Mouse (Mus musculus) heart, postnatal 4 days (tissue): ENCODE measurements around the gene Tmem132b. TPM values are rescaled to one million over a fixed set of nuclear protein-coding genes. Genes with fewer than 3 reads are reported as not detected.

Experiments used
- DNase-seq: peaks from one replicate; pipeline ENCODE4 v3.0.0; 2021
- total RNA-seq, 2 experiments: library from RNA; stranded (reverse); gene quantifications; 2 replicates each; pipeline ENCODE4 v1.2.3; 2021

Gene Tmem132b
- total RNA-seq, 2 experiments from 2014 or later, result 0.19 TPM; not detected in 1

GRCm38 (mm10) chr5:125780332-125780731 is 248.8 kb downstream of the Tmem132b start:
- DNase-seq, result no peak

GRCm38 (mm10) chr5:125792643-125793042 is 261.1 kb downstream of the Tmem132b start:
- DNase-seq, result no peak

- DNase-seq, result no peak
Measured at GRCm38 (mm10) chr5:125794318-125794717, 262.7 kb downstream of the Tmem132b start.

- DNase-seq, result no peak
Measured at GRCm38 (mm10) chr5:125799622-125800021, 268.0 kb downstream of the Tmem132b start.

GRCm38 (mm10) chr5:125800025-125800424 is 268.5 kb downstream of the Tmem132b start:
- DNase-seq, result peak; percentile 7

- no peak for DNase-seq
Measured at GRCm38 (mm10) chr5:125802801-125803200, 271.2 kb downstream of the Tmem132b start.

GRCm38 (mm10) chr5:125805327-125805726 is 273.8 kb downstream of the Tmem132b start:
- DNase-seq, result no peak

GRCm38 (mm10) chr5:125807861-125808260 is 276.3 kb downstream of the Tmem132b start:
- no peak for DNase-seq

GRCm38 (mm10) chr5:125829342-125829741 is 297.8 kb downstream of the Tmem132b start:
- DNase-seq, result no peak

- no peak for DNase-seq
Measured at GRCm38 (mm10) chr5:125835890-125836289, 304.3 kb downstream of the Tmem132b start.

- DNase-seq, result no peak
Measured at GRCm38 (mm10) chr5:125836761-125837160, 305.2 kb downstream of the Tmem132b start.

Other genes starting within 250 kb of the Tmem132b start
- 10 to 100 TPM; 65.7 to 67.0 TPM for gene Scarb1, start 190.7 kb upstream of the Tmem132b start, total RNA-seq
- under 1 TPM; 0.21 to 0.29 TPM for gene Gm10382, start 142.5 kb upstream of the Tmem132b start, total RNA-seq
- gene Ubc, start 141.6 kb upstream of the Tmem132b start, total RNA-seq, result 100 to 1,000 TPM; 781 to 834 TPM
- gene Dhx37, start 97.7 kb upstream of the Tmem132b start, total RNA-seq, result 10 to 100 TPM; 13.6 to 14.6 TPM
- gene Bri3bp, start 90.2 kb upstream of the Tmem132b start, total RNA-seq, result 10 to 100 TPM; 55.8 to 56.3 TPM
- gene Aacs, start 56.0 kb upstream of the Tmem132b start, total RNA-seq, result 1 to 10 TPM; 6.6 to 6.9 TPM